Mouse (Mus musculus) splenic B cell, adult 2 months (primary cell): ENCODE data around the gene Stpg3.
A peak's percentile ranks its signal among the peaks of the same experiment; 100 is the strongest.

Source experiments
- DNase-seq: peaks from one replicate; pipeline ENCODE4 v3.0.0-alpha.2; 2011; ENCODE audit warnings: low read depth, low spot score
- H3K27me3 ChIP-seq: 2 replicates; pipeline ENCODE4 v1.6.1; 2012; ENCODE audit warnings: mild to moderate bottlenecking, low read length, moderate library complexity, mixed read lengths; ENCODE audit not compliant: control insufficient read depth, poor library complexity, insufficient read depth, severe bottlenecking
- H3K36me3 ChIP-seq: 2 replicates; pipeline ENCODE4 v1.6.1; 2012; ENCODE audit warnings: mild to moderate bottlenecking, low read length, moderate library complexity, mixed read lengths; ENCODE audit not compliant: control insufficient read depth, poor library complexity, insufficient read depth, severe bottlenecking

Stpg3 gene

GRCm38 (mm10) chr2:25183336-25183735, 31.1 kb downstream of the Stpg3 start:
- DNase-seq = peak; percentile 51
- Histone ChIP-seq H3K36me3 (no peaks in the 10 kb centered on the region; the same call in 1 of the 2 replicates), H3K27me3 (no peaks in the 10 kb centered on the region)

DNA sequence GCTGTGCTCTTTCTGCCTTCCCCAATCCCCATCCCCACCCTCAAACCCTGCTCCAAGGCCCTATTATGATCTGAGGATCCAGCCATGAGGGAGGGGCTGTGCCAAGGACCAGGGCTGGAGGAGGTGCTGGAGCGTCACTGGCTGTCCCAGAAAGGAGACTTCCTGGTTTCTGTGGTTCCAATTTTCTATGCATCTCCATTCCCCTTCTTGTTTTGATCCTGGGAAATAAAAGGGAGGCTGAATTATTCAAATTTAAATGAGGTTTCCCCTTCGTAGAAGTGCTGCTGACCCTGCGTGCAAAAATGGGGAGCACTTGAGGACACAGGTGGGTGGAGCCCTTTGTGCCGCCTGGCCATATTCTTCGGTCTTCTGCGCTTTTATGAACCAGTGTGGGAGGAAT, 31.8 kb downstream of the Stpg3 start:
- Histone ChIP-seq H3K36me3 (no peaks in the 10 kb centered on the region; the same call in 1 of the 2 replicates), H3K27me3 (no peaks in the 10 kb centered on the region)
- DNase-seq = no peak

GRCm38 (mm10) chr2:25181891-25182397, 32.5 kb downstream of the Stpg3 start:
- Histone ChIP-seq H3K27me3 (no peaks in the 10 kb centered on the region), H3K36me3 (no peaks in the 10 kb centered on the region; the same call in 1 of the 2 replicates)
- DNase-seq = no peak

DNA sequence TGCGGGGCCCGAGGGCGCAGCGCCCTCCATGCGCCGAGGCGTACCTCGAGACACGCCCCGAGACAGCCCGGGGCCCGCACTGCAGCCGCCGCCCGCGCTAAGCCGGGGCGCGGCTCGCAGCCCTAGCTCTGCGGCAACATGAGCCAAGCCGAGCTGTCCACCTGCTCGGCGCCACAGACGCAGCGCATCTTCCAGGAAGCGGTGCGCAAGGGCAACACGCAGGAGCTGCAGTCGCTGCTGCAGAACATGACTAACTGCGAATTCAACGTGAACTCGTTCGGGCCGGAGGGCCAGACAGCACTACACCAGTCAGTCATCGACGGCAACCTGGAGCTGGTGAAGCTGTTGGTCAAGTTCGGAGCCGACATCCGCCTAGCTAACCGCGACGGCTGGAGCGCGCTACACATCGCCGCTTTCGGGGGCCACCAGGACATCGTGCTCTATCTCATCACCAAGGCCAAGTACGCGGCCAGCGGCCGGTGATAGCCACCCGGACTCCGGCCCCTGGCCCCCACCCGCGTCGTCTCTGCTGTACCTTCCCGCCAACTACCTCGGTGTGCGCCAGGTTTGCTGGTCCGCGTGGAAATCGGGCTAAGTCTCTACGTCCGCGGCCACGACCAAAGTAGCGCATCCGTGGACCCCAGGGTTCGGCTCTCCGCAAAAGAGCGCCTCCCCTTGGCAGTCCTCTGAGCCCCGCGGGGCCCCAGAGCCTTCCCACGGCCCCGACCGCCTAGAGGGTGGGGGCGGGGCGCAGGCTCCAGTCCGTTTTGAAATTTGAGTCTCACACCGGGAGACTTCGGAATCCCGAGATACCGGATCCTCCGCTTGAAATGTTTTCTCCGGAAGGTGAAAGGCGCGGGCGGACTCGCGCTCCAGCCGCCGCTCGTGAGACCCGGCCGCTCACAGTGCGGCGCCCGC, 33.2 kb downstream of the Stpg3 start:
- no peaks in the 10 kb centered on the region; the same call in 1 of the 2 replicates for H3K36me3 ChIP-seq
- no peaks in the 10 kb centered on the region for H3K27me3 ChIP-seq
- DNase-seq = peak; percentile 62

DNA sequence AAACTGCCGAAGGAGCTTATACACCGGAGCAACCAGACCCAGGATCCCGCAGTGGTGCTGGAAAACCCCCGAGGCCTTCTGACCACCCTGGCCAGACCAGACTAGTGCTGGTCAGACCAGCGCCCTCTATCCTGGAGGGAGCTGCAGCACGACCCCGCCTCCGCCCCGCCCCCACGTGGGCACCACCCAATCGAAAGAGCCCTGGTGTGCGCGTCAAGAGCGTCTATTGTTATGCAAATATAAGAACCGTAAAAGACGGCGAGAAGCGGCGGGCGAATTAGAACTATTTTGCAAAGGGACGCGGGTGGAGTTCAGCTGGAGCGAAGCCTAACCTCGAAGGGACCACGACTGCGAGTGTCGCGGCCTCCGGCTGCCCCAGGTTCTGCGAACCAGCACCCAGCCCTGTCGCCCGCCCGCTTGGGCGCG, 33.9 kb downstream of the Stpg3 start, which contains the start of gene Nrarp:
Gene Nrarp, plus strand, starts transcription at position 281 of the 426 bp plus-strand sequence.
- peak; percentile 95 for DNase-seq
- H3K27me3 ChIP-seq = no peaks in the 10 kb centered on the region
- H3K36me3 ChIP-seq = no peaks in the 10 kb centered on the region; the same call in 1 of the 2 replicates

- DNase-seq = no peak
- Histone ChIP-seq H3K27me3 (no peaks in the 10 kb centered on the region), H3K36me3 (no peaks in the 10 kb centered on the region; the same call in 1 of the 2 replicates)
Observed at GRCm38 (mm10) chr2:25179566-25180217, 34.7 kb downstream of the Stpg3 start.

GRCm38 (mm10) chr2:25178285-25178972, 36.0 kb downstream of the Stpg3 start:
- DNase-seq = no peak
- H3K27me3 ChIP-seq = no peaks in the 10 kb centered on the region
- H3K36me3 ChIP-seq = no peaks in the 10 kb centered on the region; the same call in 1 of the 2 replicates

DNA sequence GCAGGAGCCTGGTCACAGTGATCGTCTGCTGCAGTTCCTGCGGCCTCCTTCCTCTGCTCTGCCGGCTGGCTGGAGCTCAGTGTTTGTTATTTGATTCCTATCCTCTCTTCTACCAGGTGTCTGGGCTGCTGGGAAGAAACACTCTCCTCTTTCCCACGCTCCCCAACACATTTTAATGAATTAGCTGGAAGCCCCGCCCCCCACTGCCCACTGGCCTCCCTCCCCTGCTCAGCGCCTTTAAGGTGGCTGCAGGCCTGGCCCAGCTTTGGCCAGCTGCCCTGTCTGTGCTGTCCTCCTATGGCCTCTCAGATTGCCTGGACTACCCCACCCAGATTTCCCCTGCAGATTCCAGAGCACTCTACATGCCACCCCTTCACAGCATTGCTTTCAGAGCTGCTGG, 36.8 kb downstream of the Stpg3 start:
- Histone ChIP-seq H3K36me3 (no peaks in the 10 kb centered on the region; the same call in 1 of the 2 replicates), H3K27me3 (no peaks in the 10 kb centered on the region)
- no peak for DNase-seq

GRCm38 (mm10) chr2:25177076-25177475, 37.4 kb downstream of the Stpg3 start:
- Histone ChIP-seq H3K36me3 (no peaks in the 10 kb centered on the region; the same call in 1 of the 2 replicates), H3K27me3 (no peaks in the 10 kb centered on the region)
- DNase-seq = no peak

- Histone ChIP-seq H3K36me3 (no peaks in the 10 kb centered on the region; the same call in 1 of the 2 replicates), H3K27me3 (no peaks in the 10 kb centered on the region)
- DNase-seq = no peak
Observed at GRCm38 (mm10) chr2:25176573-25176972, 37.9 kb downstream of the Stpg3 start.

- Histone ChIP-seq H3K36me3 (no peaks in the 10 kb centered on the region; the same call in 1 of the 2 replicates), H3K27me3 (no peaks in the 10 kb centered on the region)
- DNase-seq = no peak
Observed at GRCm38 (mm10) chr2:25175690-25176078, 38.8 kb downstream of the Stpg3 start.

DNA sequence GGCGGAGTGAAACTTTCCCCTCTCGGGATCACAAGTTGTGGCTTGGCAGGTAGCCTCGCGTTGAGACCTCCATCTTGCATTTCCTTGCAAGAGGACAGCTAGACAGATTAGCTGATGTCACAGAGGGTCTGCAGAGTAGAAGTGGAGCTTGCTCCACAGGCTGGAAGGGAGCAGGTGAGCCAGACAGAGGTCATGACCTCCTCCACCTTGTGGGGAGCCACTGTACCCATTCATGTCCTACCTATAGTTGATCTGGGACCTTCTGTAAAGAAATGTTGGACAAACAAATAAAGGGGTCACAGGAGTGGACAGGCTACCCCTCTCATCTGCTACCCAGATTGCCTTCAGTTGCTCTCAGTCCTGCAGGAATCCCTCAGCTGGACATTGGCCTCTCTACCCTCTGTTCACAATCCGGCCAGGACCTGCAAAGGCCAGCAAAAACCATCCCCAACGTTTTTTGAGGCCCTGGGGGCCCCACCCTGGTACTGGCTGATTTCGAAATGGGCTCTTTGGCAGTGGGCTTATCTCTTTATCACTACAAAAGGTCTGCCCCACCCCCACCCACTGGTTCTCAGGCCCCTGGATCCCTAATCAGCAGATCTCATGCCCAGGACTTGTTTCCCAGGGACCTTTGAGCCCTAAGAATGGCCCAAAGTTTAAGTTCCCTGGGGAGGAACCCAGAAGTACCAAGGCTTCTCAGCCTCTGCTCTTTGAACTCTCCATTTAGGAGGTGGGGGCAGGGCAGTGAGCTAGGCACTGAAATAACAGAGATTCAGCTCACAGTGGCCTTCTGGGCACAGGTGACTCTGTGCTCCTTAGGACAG, 39.4 kb downstream of the Stpg3 start:
- H3K27me3 ChIP-seq = no peaks in the 10 kb centered on the region
- H3K36me3 ChIP-seq = no peaks in the 10 kb centered on the region; the same call in 1 of the 2 replicates
- no peak for DNase-seq

DNA sequence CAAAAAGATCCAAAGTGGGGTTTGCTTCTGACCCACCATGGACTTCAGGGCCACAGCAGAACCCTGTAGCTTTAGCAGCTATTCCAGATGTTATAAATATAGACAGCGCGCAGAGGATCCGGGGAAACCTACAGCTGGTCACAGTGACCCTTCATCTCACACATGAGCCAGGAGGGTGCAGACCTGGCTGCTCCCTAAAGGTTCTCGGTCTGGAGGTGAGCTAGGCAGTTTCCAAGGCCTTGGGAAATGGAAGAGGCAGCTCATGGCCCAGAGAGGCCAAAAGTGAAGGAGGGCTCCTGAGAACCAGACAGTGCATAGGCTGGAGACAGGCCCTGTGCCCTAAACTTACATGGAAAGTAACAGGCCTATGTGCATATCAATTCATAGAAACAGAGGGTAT, 40.6 kb downstream of the Stpg3 start:
- Histone ChIP-seq H3K27me3 (no peaks in the 10 kb centered on the region), H3K36me3 (no peaks in the 10 kb centered on the region)
- DNase-seq = no peak

DNA sequence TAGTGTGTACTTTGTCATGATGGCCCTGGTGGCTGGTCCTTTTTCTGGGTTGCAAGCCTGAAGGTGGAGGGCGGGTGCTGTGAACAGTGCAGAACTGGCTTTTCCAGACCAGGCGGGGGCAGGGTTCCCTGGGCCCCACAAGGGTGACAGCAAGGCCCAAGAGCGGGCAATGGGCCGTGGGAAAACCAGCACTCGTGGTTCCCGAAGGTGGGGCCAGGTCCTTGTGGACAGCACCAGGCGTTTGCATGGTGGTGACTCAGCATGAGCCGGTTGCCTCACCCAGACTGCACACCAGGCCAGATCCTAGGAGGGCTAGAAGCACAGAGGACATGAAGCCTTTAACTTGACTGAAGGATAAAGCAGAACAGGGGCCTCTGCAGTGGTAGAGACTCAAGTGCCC, 41.8 kb downstream of the Stpg3 start:
- no peak for DNase-seq
- H3K27me3 ChIP-seq = no peaks in the 10 kb centered on the region
- H3K36me3 ChIP-seq = no peaks in the 10 kb centered on the region
